Mouse (Mus musculus) hindbrain, embryonic 16.5 days (tissue): ENCODE measurements around the gene Vps52. TPM values are rescaled to one million over a fixed set of nuclear protein-coding genes. Genes with fewer than 3 reads are reported as not detected.
"Not testable (repeated sequence)": the region's sequence is repeated elsewhere in the genome, so short reads cannot be mapped to it uniquely, and the experiment has no call there.

Source experiments
- ATAC-seq: fragments of 200-750 bp; cut with Nextera tagmentation; 2 replicates; pipeline ENCODE4 v1.8.0; 2017; ENCODE audit warnings: moderate TSS enrichment, moderate library complexity
- H3K27ac ChIP-seq: fragments of 300-500 bp; sonication (generic); 2 replicates; pipeline ENCODE4 v1.5.1; 2014; ENCODE audit warnings: low read depth, mild to moderate bottlenecking, control low read depth, low read length, moderate library complexity
- H3K27me3 ChIP-seq: fragments of 300-500 bp; sonication (generic); replicated peaks from 2 replicates; pipeline ENCODE4 v1.6.1; 2014; ENCODE audit warnings: low read length; ENCODE audit not compliant: control insufficient read depth, insufficient read depth
- H3K36me3 ChIP-seq: fragments of 300-500 bp; sonication (generic); 2 replicates; pipeline ENCODE4 v1.6.1; 2014; ENCODE audit warnings: mild to moderate bottlenecking, low read length, moderate library complexity, mixed read lengths; ENCODE audit not compliant: control insufficient read depth, insufficient read depth
- H3K4me1 ChIP-seq: fragments of 300-500 bp; sonication (generic); 2 replicates; pipeline ENCODE4 v1.6.1; 2014; ENCODE audit warnings: low read depth, low read length; ENCODE audit not compliant: control insufficient read depth, insufficient read depth
- H3K4me2 ChIP-seq: fragments of 300-500 bp; sonication (generic); 2 replicates; pipeline ENCODE4 v1.6.1; 2014; ENCODE audit warnings: mild to moderate bottlenecking, low read length, control low read depth, moderate library complexity
- H3K4me3 ChIP-seq: fragments of 300-500 bp; sonication (generic); 2 replicates; pipeline ENCODE4 v1.5.1; 2014; ENCODE audit warnings: mild to moderate bottlenecking, low read length, control low read depth, moderate library complexity
- H3K9ac ChIP-seq: fragments of 300-500 bp; sonication (generic); 2 replicates; pipeline ENCODE4 v1.6.1; 2014; ENCODE audit warnings: low read depth, mild to moderate bottlenecking, control low read depth, low read length, moderate library complexity
- H3K9me3 ChIP-seq: fragments of 300-500 bp; sonication (generic); 2 replicates; pipeline ENCODE4 v1.6.1; 2014; ENCODE audit warnings: mild to moderate bottlenecking, low read length, moderate library complexity; ENCODE audit not compliant: control insufficient read depth
- WGBS: fragments of 180-500 bp; shearing (Covaris S2); extraction: QIAGEN DNeasy Blood & Tissue Kit; methylation state at CpG from one replicate; pipeline ENCODE4 v1.1.7; 2014; 5-methylcytosine and 5-hydroxymethylcytosine counted together
- polyA plus RNA-seq: library from polyadenylated mRNA; unstranded; fragments of >200 nt; fragmentation: Nextera tagmentation; extraction: Ambion mirVana; gene quantifications from 2 replicates; pipeline ENCODE4 v1.2.1, GENCODE M21; 2015

The Vps52 gene
- polyA plus RNA-seq, 1 experiment from 2014 or later = 75.4 TPM

DNA sequence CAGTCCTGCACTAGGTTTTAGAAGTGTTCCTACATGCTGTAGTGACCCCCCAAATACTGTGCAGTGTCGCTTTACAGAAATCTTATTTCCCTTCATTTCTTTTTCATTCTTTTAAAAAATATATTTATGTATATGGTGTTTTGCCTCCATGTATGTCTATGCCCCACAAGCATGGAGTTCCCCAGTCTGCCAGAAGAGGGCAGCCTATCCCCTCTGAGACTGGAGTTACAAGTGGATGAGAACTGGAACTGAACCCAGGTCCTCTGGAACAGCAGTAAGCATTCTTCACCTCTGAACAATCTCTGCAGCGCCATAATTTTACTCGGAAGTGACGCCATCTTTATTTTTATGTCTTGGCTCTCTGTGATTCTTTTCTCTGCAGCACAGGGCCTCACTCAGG lies 13.8 kb downstream of the Vps52 start:
- H3K9ac ChIP-seq = no peak overlapping the region
- no peak overlapping the region for H3K4me2 ChIP-seq
- no peaks in the 10 kb centered on the region for H3K9me3 ChIP-seq
- no peaks in the 10 kb centered on the region; the same call in 1 of the 2 replicates for H3K27me3 ChIP-seq
- no peak overlapping the region for H3K4me3 ChIP-seq
- 81% methylated on average over 4 of the region's 4 CpGs for WGBS
- H3K4me1 ChIP-seq = no peaks in the 10 kb centered on the region
- H3K27ac ChIP-seq = no peak overlapping the region
- peaks cover 2% of the 10 kb centered on the region; the same call in 1 of the 2 replicates for H3K36me3 ChIP-seq
- no peak for ATAC-seq

DNA sequence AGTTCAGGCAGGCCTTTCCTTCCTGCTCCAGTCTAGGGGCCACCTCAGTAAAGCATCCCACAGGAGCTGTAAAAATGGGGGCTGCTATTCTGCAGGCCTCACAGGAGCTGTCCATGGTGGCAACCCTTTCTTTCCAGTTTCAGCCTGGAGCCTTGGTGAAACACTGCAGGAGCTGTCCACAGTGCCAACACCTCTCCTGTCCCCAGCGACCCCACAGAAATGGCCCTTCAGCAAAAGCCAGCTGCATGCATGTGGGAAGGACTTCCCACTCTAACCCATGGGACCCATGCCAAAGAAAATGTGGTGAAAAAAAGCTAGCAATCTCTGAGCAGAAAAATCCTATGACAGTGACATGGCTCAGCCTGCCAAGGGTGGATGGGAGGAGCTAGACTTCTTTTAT lies 17.1 kb downstream of the Vps52 start:
- no peak overlapping the region for H3K9ac ChIP-seq
- no peaks in the 10 kb centered on the region for H3K9me3 ChIP-seq
- no peaks in the 10 kb centered on the region for H3K4me1 ChIP-seq
- H3K36me3 ChIP-seq = no peaks in the 10 kb centered on the region
- 8% methylated on average over 1 of the region's 1 CpGs for WGBS
- no peak overlapping the region for H3K27ac ChIP-seq
- no peak overlapping the region for H3K4me2 ChIP-seq
- no peak for ATAC-seq
- peaks cover 13% of the 10 kb centered on the region for H3K27me3 ChIP-seq
- H3K4me3 ChIP-seq = no peak overlapping the region

DNA sequence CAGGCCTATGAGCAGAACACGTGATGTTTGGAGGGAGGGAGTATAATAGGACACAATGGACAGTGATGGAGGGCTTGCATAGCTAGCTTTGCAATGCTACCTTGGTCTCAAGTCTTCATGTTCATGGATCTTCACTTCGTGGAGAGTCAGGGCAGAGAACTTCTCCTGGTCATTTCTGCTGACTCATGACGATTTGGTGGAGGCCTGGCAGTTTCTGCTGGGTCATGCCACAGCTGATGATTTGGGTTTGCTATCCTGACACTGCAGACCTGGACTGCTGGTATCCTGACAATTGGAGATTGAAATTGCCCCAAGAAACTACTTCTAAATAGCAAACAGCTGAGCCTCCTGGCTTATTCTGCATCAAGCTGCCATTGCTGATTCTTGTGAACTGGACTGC lies 18.0 kb downstream of the Vps52 start:
- Histone ChIP-seq H3K27ac (no peak overlapping the region), H3K27me3 (peaks cover 22% of the 10 kb centered on the region), H3K9ac (no peak overlapping the region), H3K9me3 (no peaks in the 10 kb centered on the region), H3K4me3 (no peak overlapping the region), H3K4me2 (no peak overlapping the region), H3K36me3 (no peaks in the 10 kb centered on the region), H3K4me1 (no peaks in the 10 kb centered on the region; the same call in 1 of the 2 replicates)
- no peak for ATAC-seq
- WGBS = 68% methylated on average over 3 of the region's 3 CpGs

DNA sequence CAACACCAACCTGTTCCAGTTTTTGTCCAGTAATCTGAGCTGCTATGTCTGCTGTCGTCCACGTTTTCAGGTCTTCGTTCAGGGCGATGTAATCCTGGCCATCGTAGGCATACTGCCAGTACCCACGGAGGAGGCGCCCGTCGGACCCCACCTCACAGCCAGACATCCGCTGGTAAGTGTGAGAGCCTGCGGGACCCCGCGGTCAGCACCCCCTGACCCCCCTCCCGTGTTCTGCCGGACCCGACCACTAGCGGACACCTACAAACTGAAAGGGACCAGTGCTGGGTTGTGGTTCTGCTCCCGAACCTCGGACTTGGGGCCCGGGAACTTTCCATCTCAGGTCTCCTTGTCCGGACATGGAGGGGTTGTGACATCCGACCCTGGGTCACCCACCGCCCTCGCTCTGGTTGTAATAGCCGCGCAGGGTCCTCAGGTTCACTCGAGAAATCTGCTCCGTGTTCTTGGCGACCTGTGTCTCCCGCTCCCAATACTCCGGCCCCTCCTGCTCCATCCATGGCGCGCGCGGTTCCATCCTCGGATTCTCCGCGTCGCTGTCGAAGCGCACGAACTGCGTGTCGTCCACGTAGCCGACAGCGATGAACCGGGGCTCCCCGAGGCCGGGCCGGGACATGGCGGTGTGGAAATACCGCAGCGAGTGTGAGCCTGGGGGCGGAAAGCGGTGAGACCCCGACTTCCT lies 22.4 kb downstream of the Vps52 start:
- H3K27ac ChIP-seq = no peak overlapping the region
- WGBS = 2% methylated on average over 57 of the region's 57 CpGs
- peak overlapping the region; percentile 41 for H3K4me3 ChIP-seq
- ATAC-seq = no peak
- no peaks in the 10 kb centered on the region for H3K9me3 ChIP-seq
- H3K9ac ChIP-seq = peak overlapping the region; percentile 55
- peaks cover 3% of the 10 kb centered on the region for H3K4me1 ChIP-seq
- peak overlapping the region; percentile 67 for H3K4me2 ChIP-seq
- peaks cover 34% of the 10 kb centered on the region for H3K27me3 ChIP-seq
- H3K36me3 ChIP-seq = no peaks in the 10 kb centered on the region

DNA sequence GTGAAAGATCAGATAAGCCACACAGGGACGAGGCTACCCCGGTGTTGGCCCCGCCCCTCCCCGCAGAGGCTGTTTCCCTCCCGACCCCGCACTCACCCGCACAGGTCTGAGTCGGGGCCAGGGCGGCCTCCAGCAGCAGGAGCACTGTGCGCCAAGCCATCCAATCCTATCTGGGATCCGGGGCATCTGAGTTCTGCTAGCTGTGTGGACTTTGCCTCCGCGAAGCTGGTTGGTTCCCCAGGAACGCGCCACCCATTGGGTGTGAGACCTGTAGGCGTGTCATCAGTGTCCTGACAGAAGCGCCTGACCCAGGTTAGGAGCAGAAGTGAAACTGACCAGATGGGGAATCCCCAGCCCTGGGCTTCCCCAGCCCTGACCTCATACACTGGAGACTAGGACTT lies 23.0 kb downstream of the Vps52 start:
- peaks cover 34% of the 10 kb centered on the region for H3K27me3 ChIP-seq
- H3K9ac ChIP-seq = peak overlapping the region; percentile 55
- no peaks in the 10 kb centered on the region for H3K9me3 ChIP-seq
- ATAC-seq = no peak; the same call in 1 of the 2 replicates
- H3K4me3 ChIP-seq = peak overlapping the region; percentile 41
- no peak overlapping the region for H3K27ac ChIP-seq
- peaks cover 3% of the 10 kb centered on the region for H3K4me1 ChIP-seq
- peak overlapping the region; percentile 67 for H3K4me2 ChIP-seq
- no peaks in the 10 kb centered on the region for H3K36me3 ChIP-seq
- WGBS = under 1% methylated on average over 17 of the region's 17 CpGs

DNA sequence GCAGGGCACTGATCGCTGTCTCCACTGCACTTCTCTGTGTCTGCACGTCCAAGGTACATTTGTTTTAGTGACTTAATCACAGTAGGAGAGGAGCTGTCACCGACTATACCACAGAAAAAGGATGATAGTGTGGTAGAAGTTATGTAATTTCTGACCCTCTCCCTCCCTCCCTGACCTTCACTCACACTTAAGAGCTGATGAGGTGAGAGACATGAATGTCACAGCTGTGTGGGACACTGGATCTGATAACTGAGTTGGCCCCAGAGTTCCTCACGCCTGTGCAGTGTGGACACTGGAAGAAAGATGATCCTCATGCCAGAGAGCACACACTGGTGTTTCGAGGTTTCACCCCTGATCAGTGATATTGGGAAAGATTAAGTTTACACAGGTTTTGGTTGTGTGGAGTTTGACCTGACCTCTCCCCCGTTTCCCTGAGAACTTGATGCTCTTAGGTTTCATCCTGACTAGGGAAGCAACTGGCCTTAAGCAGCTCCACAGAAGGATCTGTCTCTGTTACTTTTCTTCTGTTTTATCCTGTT lies 24.0 kb downstream of the Vps52 start:
- Histone ChIP-seq H3K36me3 (no peaks in the 10 kb centered on the region), H3K9me3 (no peaks in the 10 kb centered on the region), H3K4me3 (no peak overlapping the region), H3K4me1 (peaks cover 3% of the 10 kb centered on the region), H3K27ac (no peak overlapping the region), H3K27me3 (peaks cover 34% of the 10 kb centered on the region), H3K9ac (no peak overlapping the region), H3K4me2 (no peak overlapping the region)
- 80% methylated on average over 6 of the region's 6 CpGs for WGBS
- no peak for ATAC-seq

DNA sequence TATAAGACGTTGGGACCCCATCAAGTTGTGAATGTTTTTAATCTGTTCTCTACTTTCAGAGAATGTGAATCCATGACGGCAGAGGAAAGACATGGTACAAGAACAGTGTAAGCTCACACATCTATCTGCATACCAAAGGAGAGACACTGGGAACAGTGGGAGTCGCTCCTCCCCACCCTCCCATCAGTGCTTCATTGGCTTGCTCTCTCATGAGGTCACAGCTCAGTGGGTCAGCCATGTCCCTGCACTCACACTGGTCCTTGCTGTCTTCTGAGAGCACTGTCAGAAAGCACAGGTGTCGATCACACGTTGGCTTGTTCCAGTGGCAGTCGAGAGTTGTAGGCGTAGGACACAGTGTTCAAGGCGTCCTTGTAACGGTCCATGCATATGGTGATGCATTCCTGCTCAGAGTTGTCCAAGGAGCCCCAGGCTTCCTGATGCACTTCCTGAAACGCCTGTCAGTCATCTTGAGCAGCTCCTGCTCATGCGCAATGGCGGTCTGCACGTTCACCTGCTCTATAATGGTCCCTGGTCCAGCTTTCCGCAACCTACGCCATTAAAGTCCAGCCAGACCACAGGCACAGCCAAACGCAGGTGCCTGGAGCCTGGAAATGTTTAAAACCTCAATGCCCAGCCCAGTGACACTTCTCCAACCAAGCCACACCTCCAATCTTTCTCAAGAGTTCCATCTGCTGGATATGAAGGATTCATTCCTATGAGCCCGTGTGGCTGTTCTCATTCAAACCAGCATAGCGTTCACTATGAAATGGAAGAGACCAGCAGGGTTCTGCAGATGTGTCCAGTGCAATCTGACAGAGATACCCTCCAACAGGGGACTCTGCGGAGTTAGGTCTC lies 24.8 kb downstream of the Vps52 start:
- H3K4me2 ChIP-seq = peak overlapping the region; percentile 11; the same call in 1 of the 2 replicates
- H3K27ac ChIP-seq = peak overlapping the region; percentile 13; the same call in 1 of the 2 replicates
- H3K9me3 ChIP-seq = no peaks in the 10 kb centered on the region
- H3K4me1 ChIP-seq = peaks cover 3% of the 10 kb centered on the region
- H3K27me3 ChIP-seq = peaks cover 34% of the 10 kb centered on the region
- H3K9ac ChIP-seq = no peak overlapping the region
- no peaks in the 10 kb centered on the region for H3K36me3 ChIP-seq
- 0 out of 2 replicates have a peak, but pooled peaks have one; percentile 4 for ATAC-seq
- H3K4me3 ChIP-seq = no peak overlapping the region
- 75% methylated on average over 19 of the region's 19 CpGs for WGBS

DNA sequence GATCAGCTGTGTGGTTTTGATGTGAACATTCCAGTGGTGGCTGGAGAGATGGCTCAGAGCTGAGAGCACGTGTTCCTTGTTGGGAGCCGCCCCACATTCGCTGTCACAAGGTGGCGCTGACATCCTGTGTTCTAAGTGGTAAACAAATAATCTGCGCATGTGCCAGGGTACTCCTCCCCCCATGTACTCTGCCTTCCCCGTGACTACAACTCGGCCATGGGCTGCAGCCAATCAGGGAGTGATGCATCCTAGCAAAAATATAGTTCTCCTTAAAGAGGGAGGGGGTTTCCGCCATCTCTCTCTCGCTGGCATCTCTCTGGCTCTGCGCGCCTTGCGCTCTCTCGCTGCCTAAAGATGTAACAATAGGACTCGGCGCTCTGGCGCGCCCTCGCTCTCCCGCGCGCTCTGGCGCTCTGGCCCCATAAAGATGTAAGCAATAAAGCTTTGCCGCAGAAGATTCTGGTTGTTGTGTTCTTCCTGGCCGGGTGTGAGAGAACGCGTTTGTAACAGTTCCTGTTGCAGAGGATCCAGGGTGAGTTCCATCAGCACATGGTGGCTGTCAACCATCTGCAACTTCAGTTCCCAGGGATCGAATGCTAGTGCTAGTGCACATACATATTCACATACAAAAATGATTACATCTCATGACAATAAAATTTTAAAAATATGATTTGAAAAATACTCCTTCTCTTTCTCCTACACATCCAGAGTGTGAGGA lies 25.7 kb downstream of the Vps52 start:
- WGBS = 1% methylated on average over 27 of the region's 27 CpGs
- not testable (repeated sequence) for H3K36me3 ChIP-seq, H3K4me1 ChIP-seq, H3K9me3 ChIP-seq
- ATAC-seq = peak; percentile 97
- Histone ChIP-seq H3K9ac (peak overlapping the region; percentile 72), H3K4me2 (peak overlapping the region; percentile 59), H3K27me3 (peaks cover 31% of the 10 kb centered on the region), H3K4me3 (peak overlapping the region; percentile 53), H3K27ac (peak overlapping the region; percentile 91)
